Mouse (Mus musculus) liver, postnatal 0 days (tissue): ENCODE results near the gene Adgrg6.

Source experiments
- CTCF ChIP-seq: sonication (generic); IDR thresholded peaks from 2 replicates; pipeline ENCODE4 v1.5.1; 2016; ENCODE audit warnings: antibody characterized with exemption, low read depth
- EP300 ChIP-seq: IDR thresholded peaks from 2 replicates; pipeline ENCODE4 v1.6.1; 2016; ENCODE audit warnings: antibody characterized with exemption, low read depth, mild to moderate bottlenecking

- no peak for TF ChIP-seq CTCF
- no peak for TF ChIP-seq EP300
These were observed 143.7 kb downstream of the Adgrg6 start for GRCm38 (mm10) chr10:14401744-14402143.
